Mouse (Mus musculus) hindbrain, embryonic 11.5 days (tissue): ENCODE results near the gene Olfr601. TPM values are rescaled to one million over a fixed set of nuclear protein-coding genes. Genes with fewer than 3 reads are reported as not detected.

ENCODE experiments used
- polyA plus RNA-seq: library from polyadenylated mRNA; unstranded; fragments of >200 nt; fragmentation: Nextera tagmentation; extraction: Ambion mirVana; gene quantifications from 2 replicates; pipeline ENCODE4 v1.2.1, GENCODE M21; 2014

Olfr601 gene
- polyA plus RNA-seq, 1 experiment from 2014 or later: not detected

Other genes starting within 250 kb of the Olfr601 start
- not detected in 2 replicates for gene Olfr586, start 237.0 kb downstream of the Olfr601 start, polyA plus RNA-seq
- not detected in 2 replicates for gene Olfr588-ps1, start 221.8 kb downstream of the Olfr601 start, polyA plus RNA-seq
- gene Olfr589, start 206.3 kb downstream of the Olfr601 start, polyA plus RNA-seq: not detected in 2 replicates
- not detected in 2 replicates for gene Olfr591, start 184.3 kb downstream of the Olfr601 start, polyA plus RNA-seq
- not detected in 2 replicates for gene Olfr592, start 177.9 kb downstream of the Olfr601 start, polyA plus RNA-seq
- not detected in 2 replicates for gene Olfr593, start 150.8 kb downstream of the Olfr601 start, polyA plus RNA-seq
- gene Olfr594, start 145.7 kb downstream of the Olfr601 start, polyA plus RNA-seq: not detected in 2 replicates
- not detected in 2 replicates for gene Usp17ld, start 110.2 kb downstream of the Olfr601 start, polyA plus RNA-seq
- gene Olfr596, start 57.0 kb downstream of the Olfr601 start, polyA plus RNA-seq: not detected in 2 replicates
- gene Olfr597, start 46.3 kb downstream of the Olfr601 start, polyA plus RNA-seq: not detected in 2 replicates
- gene Olfr598, start 39.1 kb downstream of the Olfr601 start, polyA plus RNA-seq: not detected in 2 replicates
- gene Olfr599, start 26.7 kb downstream of the Olfr601 start, polyA plus RNA-seq: not detected in 2 replicates
- not detected in 2 replicates for gene Olfr600, start 13.0 kb downstream of the Olfr601 start, polyA plus RNA-seq
- gene Olfr603, start 23.5 kb upstream of the Olfr601 start, polyA plus RNA-seq: not detected in 2 replicates
- not detected in 2 replicates for gene Usp17lc, start 52.4 kb upstream of the Olfr601 start, polyA plus RNA-seq
- not detected in 2 replicates for gene Olfr605, start 82.8 kb upstream of the Olfr601 start, polyA plus RNA-seq
- not detected in 2 replicates for gene Olfr606, start 86.4 kb upstream of the Olfr601 start, polyA plus RNA-seq
- gene Olfr607, start 101.5 kb upstream of the Olfr601 start, polyA plus RNA-seq: not detected in 2 replicates
- not detected in 2 replicates for gene Olfr608, start 107.2 kb upstream of the Olfr601 start, polyA plus RNA-seq
- not detected in 2 replicates for gene Olfr609, start 135.4 kb upstream of the Olfr601 start, polyA plus RNA-seq
- gene Olfr610, start 149.5 kb upstream of the Olfr601 start, polyA plus RNA-seq: not detected in 2 replicates
- not detected in 2 replicates for gene Olfr611, start 158.2 kb upstream of the Olfr601 start, polyA plus RNA-seq
- not detected in 2 replicates for gene Olfr612, start 180.1 kb upstream of the Olfr601 start, polyA plus RNA-seq
- gene Olfr613, start 185.4 kb upstream of the Olfr601 start, polyA plus RNA-seq: not detected in 2 replicates
- not detected in 2 replicates for gene Olfr615, start 193.4 kb upstream of the Olfr601 start, polyA plus RNA-seq
- not detected in 2 replicates for gene Olfr616, start 206.5 kb upstream of the Olfr601 start, polyA plus RNA-seq
- 0.29 TPM in 1 of 2 replicates, not detected in the other for gene Olfr617, start 210.4 kb upstream of the Olfr601 start, polyA plus RNA-seq
- 0.09 TPM in 1 of 2 replicates, not detected in the other for gene Olfr618, start 227.4 kb upstream of the Olfr601 start, polyA plus RNA-seq
- gene Olfr619, start 237.9 kb upstream of the Olfr601 start, polyA plus RNA-seq: not detected in 2 replicates
- gene Olfr620, start 249.9 kb upstream of the Olfr601 start, polyA plus RNA-seq: not detected in 2 replicates